Mouse (Mus musculus): ENCODE measurements at regions not wholly inside any gene's neighbourhood (a gene's known extent, or its start where the extent isn't known, plus 50 kb on each side); places are given as distances from the start of the nearest gene placed in this dataset.

GRCm38 (mm10) chr2:64823074-64823473, 201.7 kb downstream of the Grb14 start:
- H3K9ac ChIP-seq (ENCODE audit: low read depth, low read length), result no peak overlapping the region
- H3K27me3 ChIP-seq (replicated peaks; ENCODE audit: control insufficient read depth, insufficient read depth, low read length), result no peaks in the 10 kb centered on the region
- no peaks in the 10 kb centered on the region for H3K9me3 ChIP-seq (ENCODE audit: control insufficient read depth)
- H3K4me2 ChIP-seq (replicated peaks; ENCODE audit: low read depth), result no peak overlapping the region
- WGBS, result 59% methylated on average over 6 of the region's 6 CpGs
- ATAC-seq, result no peak
- no peak overlapping the region for H3K4me3 ChIP-seq (ENCODE audit: low read depth, low read length)
- H3K4me1 ChIP-seq (replicated peaks; ENCODE audit: control insufficient read depth, insufficient read depth, low read length), result no peaks in the 10 kb centered on the region
- H3K36me3 ChIP-seq (ENCODE audit: control insufficient read depth, insufficient read depth), result no peaks in the 10 kb centered on the region
- no peak overlapping the region for H3K27ac ChIP-seq (ENCODE audit: low read depth, low read length)
- no peak for TF ChIP-seq CTCF (IDR thresholded peaks at IDR 0.05; ENCODE audit: low read depth)

- Histone ChIP-seq H3K4me3 (ENCODE audit: low read depth, low read length) (no peak overlapping the region), H3K36me3 (ENCODE audit: control insufficient read depth, insufficient read depth) (no peaks in the 10 kb centered on the region), H3K27me3 (replicated peaks; ENCODE audit: control insufficient read depth, insufficient read depth, low read length) (no peaks in the 10 kb centered on the region), H3K4me1 (replicated peaks; ENCODE audit: control insufficient read depth, insufficient read depth, low read length) (no peaks in the 10 kb centered on the region), H3K9me3 (ENCODE audit: control insufficient read depth) (no peaks in the 10 kb centered on the region), H3K9ac (ENCODE audit: low read depth, low read length) (no peak overlapping the region), H3K27ac (ENCODE audit: low read depth, low read length) (no peak overlapping the region), H3K4me2 (replicated peaks; ENCODE audit: low read depth) (no peak overlapping the region)
- no peak for TF ChIP-seq CTCF (IDR thresholded peaks at IDR 0.05; ENCODE audit: low read depth)
- 71% methylated on average over 5 of the region's 5 CpGs for WGBS
- ATAC-seq, result no peak
Measured at GRCm38 (mm10) chr2:64818159-64818558, 206.6 kb downstream of the Grb14 start.

Measured in intestine, postnatal 0 days (tissue).